Mouse (Mus musculus) ES-E14 (cell line): ENCODE data around the gene Pin4.

Source experiments
- MAFK ChIP-seq: IDR thresholded peaks from 2 replicates; pipeline ENCODE4 v1.6.1; 2014; ENCODE audit warnings: mild to moderate bottlenecking, low read depth, low read length, inconsistent platforms; ENCODE audit not compliant: insufficient read depth
- ZNF384 ChIP-seq: IDR thresholded peaks from 2 replicates; pipeline ENCODE4 v1.6.1; 2012; ENCODE audit warnings: low read depth, low read length, inconsistent platforms

GRCm38 (mm10) chrX:102081076-102081475, 38.2 kb upstream of the Pin4 start:
- TF ChIP-seq ZNF384: no peak
- TF ChIP-seq MAFK: no peak
